Mouse (Mus musculus) heart, postnatal 36 days (tissue): Measurements from ENCODE around the gene Dennd4b. TPM values are rescaled to one million over a fixed set of nuclear protein-coding genes. Genes with fewer than 3 reads are reported as not detected.

Experiments used
- DNase-seq, 2 experiments: peaks; one replicate each; pipeline ENCODE4 v3.0.0; 2021 to 2022
- intact Hi-C: fragments of 180-260 bp; cut with DNase I; formaldehyde crosslinking; loops from one replicate; pipeline ENCODE4 v1.15.1; 2025
- total RNA-seq, 2 experiments: library from RNA; stranded (reverse); gene quantifications; 2 replicates each; pipeline ENCODE4 v1.2.3; 2021

Gene Dennd4b
- 10 to 100 TPM; 34.0 to 34.5 TPM for total RNA-seq

GRCm38 (mm10) chr3:90265034-90265931 is at the start of gene Dennd4b:
Gene Dennd4b, plus strand, starts transcription at chr3:90265185.
- intact Hi-C loops: loop anchor here (1.0 to 5.0 kb wide), 4 partner anchors 27 to 202 kb away; partner anchors contain the start of gene Npr1
- peak; percentile 95 for DNase-seq

DNA sequence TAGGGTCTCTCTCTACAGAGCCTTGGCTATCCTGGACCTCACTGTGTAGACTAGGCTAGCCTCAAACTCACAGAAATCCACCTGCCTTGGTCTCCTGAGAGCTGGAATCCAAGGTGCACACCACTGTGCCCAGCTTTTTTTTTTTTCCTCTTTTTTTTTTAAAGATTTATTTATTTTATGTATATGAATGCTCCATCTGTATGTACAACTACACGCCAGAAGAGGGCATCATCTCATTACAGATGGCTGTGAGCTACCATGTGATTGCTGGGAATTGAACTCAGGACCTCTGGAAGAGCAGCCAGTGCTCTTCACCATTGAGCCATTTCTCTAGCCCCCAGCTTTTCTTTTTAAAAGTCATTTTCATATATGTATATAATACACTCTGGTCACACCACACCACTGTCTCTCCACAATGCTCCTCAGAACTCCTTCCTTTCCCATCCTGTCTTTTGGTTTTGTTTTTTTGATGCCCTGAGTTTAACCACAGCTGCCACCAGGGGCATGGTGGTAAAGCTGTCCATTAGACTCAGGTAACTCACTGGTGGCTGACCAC is 49.1 kb upstream of the Dennd4b start:
- intact Hi-C loops: loop anchor here (5.0 kb wide), 1 partner anchor 246 kb away; no protein-coding TSS in a partner anchor
- DNase-seq: no peak

GRCm38 (mm10) chr3:90220088-90220487 is 44.9 kb upstream of the Dennd4b start:
- DNase-seq: peak; percentile 53 to 55
- intact Hi-C loops: loop anchor here (1.0 to 2.0 kb wide), 3 partner anchors 35 to 153 kb away; partner anchors contain the start of genes Crtc2 and Dennd4b

DNA sequence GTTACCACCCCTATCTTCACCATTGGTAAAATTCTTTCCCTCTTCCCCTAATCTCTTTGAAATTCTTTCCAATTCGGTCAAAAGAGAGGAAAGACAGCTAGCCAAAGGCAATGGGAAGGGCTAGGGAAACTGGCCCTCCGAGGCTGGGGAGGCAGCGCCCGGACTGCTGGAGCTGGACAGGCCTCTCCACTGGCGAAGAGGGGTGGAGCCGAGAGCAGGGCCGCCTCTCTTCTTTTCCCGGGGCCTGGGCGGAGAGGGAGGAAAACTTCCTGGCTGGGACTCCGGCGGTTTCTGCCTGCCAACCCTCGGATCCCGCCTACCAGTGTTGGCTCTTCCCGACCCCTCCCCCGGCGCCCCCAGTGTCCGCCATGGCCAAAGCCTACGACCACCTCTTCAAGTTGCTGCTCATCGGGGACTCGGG is 44.4 kb upstream of the Dennd4b start:
- intact Hi-C loops: loop anchor here (1.0 to 2.0 kb wide), 3 partner anchors 34 to 153 kb away; partner anchors contain the start of genes Crtc2 and Dennd4b
- DNase-seq: peak; percentile 82 to 84

- intact Hi-C loops: loop anchor here (2.0 kb wide), 2 partner anchors 34 to 44 kb away; partner anchors contain the start of genes Crtc2 and Dennd4b
- no peak for DNase-seq
These were observed 43.9 kb upstream of the Dennd4b start for GRCm38 (mm10) chr3:90221123-90221522.

GRCm38 (mm10) chr3:90222455-90222854 is 42.5 kb upstream of the Dennd4b start:
- intact Hi-C loops: no loop called here
- DNase-seq: no peak

DNA sequence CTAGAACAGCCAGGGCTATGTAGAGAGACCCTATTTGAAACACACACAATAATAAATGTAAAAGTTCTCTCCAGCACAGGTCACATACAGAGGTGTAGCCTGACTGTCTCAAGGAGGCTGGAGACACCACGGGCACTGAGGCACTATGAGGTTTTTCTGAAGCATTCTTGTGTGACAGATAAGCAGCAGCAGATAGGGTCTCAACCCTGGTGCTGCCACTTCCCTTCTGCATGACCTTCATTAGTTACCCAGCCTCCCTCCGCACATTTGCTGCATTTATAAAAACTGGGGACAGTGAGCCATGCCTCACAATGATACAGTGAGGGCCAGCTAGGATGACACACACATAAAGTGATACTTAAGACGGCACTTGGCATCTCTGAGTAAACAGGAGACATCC is 42.0 kb upstream of the Dennd4b start:
- DNase-seq: no peak
- intact Hi-C loops: no loop called here

GRCm38 (mm10) chr3:90224331-90224730 is 40.7 kb upstream of the Dennd4b start:
- no peak for DNase-seq
- intact Hi-C loops: no loop called here

DNA sequence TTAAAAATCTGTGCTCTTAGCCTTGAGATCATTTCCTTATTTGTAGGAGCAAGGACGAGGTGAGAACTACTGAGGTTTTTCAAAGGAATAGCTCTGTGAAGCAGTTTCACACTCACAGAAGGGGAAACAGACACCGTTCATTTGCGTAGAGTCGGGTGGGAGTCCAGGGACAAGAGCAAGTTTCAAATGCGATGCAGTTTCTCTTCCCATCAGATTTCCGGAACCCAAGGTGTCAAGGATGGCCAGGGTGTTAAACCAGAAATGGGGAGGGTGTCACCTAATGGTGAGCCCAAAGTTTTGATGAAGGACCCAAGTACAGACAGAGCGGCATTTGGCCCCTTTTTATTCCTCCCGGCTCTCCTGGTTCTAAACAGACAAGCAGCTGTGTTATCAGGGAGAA is 33.9 kb upstream of the Dennd4b start:
- no peak for DNase-seq
- intact Hi-C loops: no loop called here

GRCm38 (mm10) chr3:90231507-90232333 is 33.3 kb upstream of the Dennd4b start, which contains the start of gene Jtb:
Gene Jtb, plus strand, starts transcription at chr3:90231597.
- peak; percentile 88 to 89 for DNase-seq
- intact Hi-C loops: no loop called here

DNA sequence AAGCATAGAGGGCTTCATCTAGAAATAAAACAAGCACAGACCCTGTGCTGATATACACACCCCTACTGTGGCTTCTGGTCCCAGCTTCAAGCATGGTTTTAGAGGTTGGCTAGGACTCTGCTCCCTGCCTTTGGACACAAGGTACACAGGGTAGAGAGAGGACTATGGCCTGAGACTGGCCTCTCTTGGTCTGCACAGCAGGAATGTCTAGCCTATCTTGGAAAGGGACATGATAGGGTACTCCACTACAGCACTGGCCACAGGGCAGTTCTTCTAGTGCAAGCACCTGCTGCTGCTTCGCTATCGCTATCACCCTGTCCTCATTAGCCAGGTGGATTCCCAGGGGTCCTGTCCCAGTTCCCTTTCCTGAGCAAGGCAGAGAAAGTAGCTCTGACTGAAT is 23.7 kb upstream of the Dennd4b start:
- intact Hi-C loops: no loop called here
- DNase-seq: no peak

GRCm38 (mm10) chr3:90241669-90242358 is 23.2 kb upstream of the Dennd4b start:
- intact Hi-C loops: no loop called here
- DNase-seq: no peak

GRCm38 (mm10) chr3:90242984-90243775 is 21.8 kb upstream of the Dennd4b start, which contains the start of gene Creb3l4:
Gene Creb3l4, minus strand, starts transcription at chr3:90243512.
- intact Hi-C loops: no loop called here
- DNase-seq: peak; percentile 44

DNA sequence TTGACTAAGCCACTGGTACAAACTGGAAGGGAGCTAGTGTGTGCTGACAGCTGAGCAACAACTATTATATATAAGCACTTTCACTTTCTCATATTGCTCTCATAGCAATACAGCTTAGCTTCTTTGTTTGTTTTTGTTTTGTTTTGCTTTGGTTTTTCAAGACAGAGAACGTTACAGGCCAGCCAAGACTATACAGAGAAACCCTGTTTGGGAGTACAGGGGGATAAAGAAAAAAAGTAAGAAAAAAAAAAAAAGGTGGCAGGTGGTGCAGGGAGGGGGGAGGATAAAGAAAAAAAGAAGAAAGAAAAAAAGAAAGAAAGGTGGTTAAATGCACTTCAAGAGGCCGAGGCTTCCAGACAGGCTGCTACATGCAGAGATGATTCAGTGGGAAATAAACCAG is 19.6 kb upstream of the Dennd4b start:
- intact Hi-C loops: no loop called here

GRCm38 (mm10) chr3:90247630-90247959 is 17.4 kb upstream of the Dennd4b start:
- DNase-seq: no peak
- intact Hi-C loops: no loop called here

More for the DNA sequence above, 19.6 kb upstream of the Dennd4b start:
- DNase-seq: no peak

GRCm38 (mm10) chr3:90247960-90248745 is 16.8 kb upstream of the Dennd4b start, which contains the start of gene Slc39a1:
Gene Slc39a1, plus strand, starts transcription at chr3:90248172.
- peak; percentile 91 for DNase-seq
- intact Hi-C loops: no loop called here

GRCm38 (mm10) chr3:90248746-90249100 is 16.3 kb upstream of the Dennd4b start:
- intact Hi-C loops: no loop called here

DNA sequence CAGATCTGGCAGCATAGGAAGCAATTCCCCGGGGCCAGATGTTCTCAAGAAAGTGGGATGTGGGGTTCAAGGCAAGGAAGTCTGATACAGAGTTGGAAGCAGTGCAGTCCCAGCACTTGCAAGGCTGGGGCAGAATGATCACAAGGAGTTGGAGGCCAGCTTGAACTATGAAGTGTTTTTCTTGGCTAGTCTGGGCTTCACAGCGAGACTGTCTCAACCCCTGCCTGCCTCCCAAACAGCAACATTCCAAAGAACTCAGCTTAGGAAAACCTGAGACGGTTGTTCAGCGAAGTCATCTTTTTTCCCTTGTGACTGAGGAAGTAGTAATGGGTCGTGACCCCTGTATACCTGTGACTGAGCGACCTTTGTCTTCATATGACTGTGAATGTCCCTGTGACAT is 14.2 kb upstream of the Dennd4b start:
- intact Hi-C loops: loop anchor here (10.0 kb wide), 1 partner anchor 1696 kb away; the partner anchor contains the start of genes Lamtor2 and Ubqln4
- no peak for DNase-seq

More at GRCm38 (mm10) chr3:90248746-90249100, 16.3 kb upstream of the Dennd4b start:
- DNase-seq: peak; percentile 40 to 66
